In genomic region chr2:129258475-129259211, GRCm38 (mm10) we compare ENCODE assay signal across 8 mouse cellular contexts. TPM values are rescaled to one million over a fixed set of nuclear protein-coding genes. Genes with fewer than 3 reads are reported as not detected.
DNase-seq lines count a peak whose midpoint lies in the region; ATAC-seq lines count a peak whose summit lies in the region.

No protein-coding gene starts in this region.

- no peak overlapping the region for H3K9ac ChIP-seq in limb, embryonic 12.5 days (replicated peaks)
- H3K9ac ChIP-seq in midbrain, embryonic 14.5 days (replicated peaks; ENCODE audit: low read length), result no peak overlapping the region; the same call in 1 of the 2 replicates

- WGBS in limb, embryonic 12.5 days, result 32% methylated on average over 7 of the region's 7 CpGs
- WGBS in midbrain, embryonic 14.5 days, result 35% methylated on average over 7 of the region's 7 CpGs

- DNase-seq in urinary bladder, postnatal 25 days (ENCODE audit: low spot score), result peak; percentile 61
- no peak for DNase-seq in urinary bladder, postnatal 4 days (ENCODE audit: low spot score in 2 of 2)
- peak; percentile 58 to 77 for DNase-seq in cerebellum, postnatal 25 days
- DNase-seq in gastrocnemius, postnatal 14 days, result peak; percentile 41
- peak; percentile 84 for DNase-seq in kidney, adult 9 months
- DNase-seq in midbrain, embryonic 14.5 days, result peak; percentile 94
- DNase-seq in spleen, postnatal 4 days (ENCODE audit: low spot score in 2 of 2), result peak; percentile 72 to 84

- no peak overlapping the region for H3K27ac ChIP-seq in limb, embryonic 12.5 days
- H3K27ac ChIP-seq in midbrain, embryonic 14.5 days (replicated peaks; ENCODE audit: low read depth, low read length), result no peak overlapping the region

- ATAC-seq in limb, embryonic 12.5 days (ENCODE audit: insufficient number of reproducible peaks, insufficient read depth, low FRiP score, low TSS enrichment, low read depth), result peak; percentile 50
- ATAC-seq in midbrain, embryonic 14.5 days (ENCODE audit: low FRiP score, low TSS enrichment), result peak; percentile 66

- no peaks in the 10 kb centered on the region for H3K4me1 ChIP-seq in limb, embryonic 12.5 days (replicated peaks)
- no peaks in the 10 kb centered on the region for H3K4me1 ChIP-seq in midbrain, embryonic 14.5 days (ENCODE audit: control insufficient read depth, insufficient read depth, low read length)

- no peak overlapping the region for H3K4me2 ChIP-seq in limb, embryonic 12.5 days
- H3K4me2 ChIP-seq in midbrain, embryonic 14.5 days (ENCODE audit: low read length), result peak overlapping the region; percentile 9

- no peak overlapping the region for H3K4me3 ChIP-seq in limb, embryonic 12.5 days (replicated peaks)
- no peak overlapping the region for H3K4me3 ChIP-seq in midbrain, embryonic 14.5 days (replicated peaks; ENCODE audit: low read depth, low read length)

- H3K36me3 ChIP-seq in limb, embryonic 12.5 days, result no peaks in the 10 kb centered on the region
- no peaks in the 10 kb centered on the region for H3K36me3 ChIP-seq in midbrain, embryonic 14.5 days (ENCODE audit: control insufficient read depth, insufficient read depth, low read length)

- intact Hi-C loops in gastrocnemius, postnatal 14 days (cut with DNase I; ENCODE audit: low total_unique reads), result loop anchor here (5.0 to 10.0 kb wide), 2 partner anchors 221 to 314 kb away; partner anchors contain the start of gene Zc3h8

- H3K9me3 ChIP-seq in limb, embryonic 12.5 days, result no peaks in the 10 kb centered on the region
- H3K9me3 ChIP-seq in midbrain, embryonic 14.5 days (ENCODE audit: control insufficient read depth, low read length), result no peaks in the 10 kb centered on the region

- H3K27me3 ChIP-seq in limb, embryonic 12.5 days, result no peaks in the 10 kb centered on the region
- no peaks in the 10 kb centered on the region for H3K27me3 ChIP-seq in midbrain, embryonic 14.5 days (ENCODE audit: control insufficient read depth, insufficient read depth, low read length)

RNA-seq across cellular contexts. Expression of gene Ckap2l, which starts 38.4 kb away (rescaled TPM):
- 1 to 10 TPM; 2.8 to 3.3 TPM for total RNA-seq in gastrocnemius, postnatal 14 days (2021)
- polyA plus RNA-seq in limb, embryonic 12.5 days (2016; fragmentation: Nextera tagmentation; extraction: Ambion mirVana), result 39.0 and 54.0 TPM in 2 replicates
- polyA plus RNA-seq in midbrain, embryonic 14.5 days (2014; fragmentation: Nextera tagmentation; extraction: Ambion mirVana), result 7.4 and 13.5 TPM in 2 replicates

RNA-seq across cellular contexts. Expression of gene Il1a, which starts 51.1 kb away (rescaled TPM):
- not detected for total RNA-seq in gastrocnemius, postnatal 14 days (2021)
- 0.12 TPM in 1 of 2 replicates, not detected in the other for polyA plus RNA-seq in limb, embryonic 12.5 days (2016; fragmentation: Nextera tagmentation; extraction: Ambion mirVana)
- polyA plus RNA-seq in midbrain, embryonic 14.5 days (2014; fragmentation: Nextera tagmentation; extraction: Ambion mirVana), result 0.20 and 0.39 TPM in 2 replicates

Comparison
In these comparisons a context has a peak if more than half of its experiments do, and no peak if none do; other contexts are left out.
1. DNase-seq: peak in urinary bladder, postnatal 25 days (single experiment), cerebellum, postnatal 25 days (2 of 2), gastrocnemius, postnatal 14 days (single experiment), kidney, adult 9 months (single experiment), midbrain, embryonic 14.5 days (single experiment) and spleen, postnatal 4 days (2 of 2); none in urinary bladder, postnatal 4 days (0 of 2).